Mouse (Mus musculus): Measurements from ENCODE around the gene Leng9.

GRCm38 (mm10) chr7:4128860-4129259 lies 21.3 kb downstream of the Leng9 start:
- TF ChIP-seq CTCF (IDR thresholded peaks at IDR 0.05; ENCODE audit: extremely low read depth, insufficient read length, insufficient replicate concordance, low read depth, low read length) = no peak
- no peak for TF ChIP-seq POLR2A (IDR thresholded peaks at IDR 0.05; ENCODE audit: low read depth, low read length)
